Comparison of ENCODE assay signal across 8 mouse cellular contexts in genomic region chr9:83726979-83727378, GRCm38 (mm10).
DNase-seq lines count a peak whose midpoint lies in the region; ATAC-seq and TF ChIP-seq lines count a peak whose summit lies in the region.

No protein-coding gene starts in this region.

- TF ChIP-seq CTCF in lung, postnatal 0 days (IDR thresholded peaks at IDR 0.05): no peak

- H3K4me1 ChIP-seq in lung, postnatal 0 days (ENCODE audit: insufficient read depth, low read depth, low read length): no peaks in the 10 kb centered on the region
- no peaks in the 10 kb centered on the region for H3K4me1 ChIP-seq in limb, embryonic 14.5 days (ENCODE audit: control insufficient read depth, insufficient read depth, low read length)
- 0 out of 2 replicates have a peak, but pooled peaks cover 3% of the 10 kb centered on the region for H3K4me1 ChIP-seq in stomach, embryonic 15.5 days

- peak overlapping the region; percentile 48 for H3K4me2 ChIP-seq in lung, postnatal 0 days (replicated peaks; ENCODE audit: low read depth, low read length)
- H3K4me2 ChIP-seq in limb, embryonic 14.5 days (replicated peaks; ENCODE audit: low read depth, low read length, severe bottlenecking): peak overlapping the region; percentile 49
- H3K4me2 ChIP-seq in stomach, embryonic 15.5 days: peak overlapping the region; percentile 59

- H3K9ac ChIP-seq in lung, postnatal 0 days (replicated peaks; ENCODE audit: low read depth): no peak overlapping the region
- H3K9ac ChIP-seq in limb, embryonic 14.5 days (ENCODE audit: low read depth, low read length, severe bottlenecking): no peak overlapping the region
- H3K9ac ChIP-seq in stomach, embryonic 15.5 days: no peak overlapping the region

- H3K4me3 ChIP-seq in lung, postnatal 0 days (ENCODE audit: low read depth, low read length): no peak overlapping the region; the same call in 1 of the 2 replicates
- H3K4me3 ChIP-seq in limb, embryonic 14.5 days (replicated peaks; ENCODE audit: low read length): peak overlapping the region; percentile 23
- H3K4me3 ChIP-seq in stomach, embryonic 15.5 days (replicated peaks): peak overlapping the region; percentile 28

- WGBS in lung, postnatal 0 days: 36% methylated on average over 16 of the region's 16 CpGs
- WGBS in limb, embryonic 14.5 days: 47% methylated on average over 16 of the region's 16 CpGs
- WGBS in stomach, embryonic 15.5 days: 43% methylated on average over 16 of the region's 16 CpGs

- TF ChIP-seq POLR2A in limb, embryonic 14.5 days (IDR thresholded peaks at IDR 0.05; ENCODE audit: borderline replicate concordance, extremely low read depth, insufficient read depth, insufficient read length): no peak

- ATAC-seq in lung, postnatal 0 days: no peak
- 0 out of 2 replicates have a peak, but pooled peaks have one; percentile 4 for ATAC-seq in limb, embryonic 14.5 days (ENCODE audit: low FRiP score, low read depth)
- ATAC-seq in stomach, embryonic 15.5 days (ENCODE audit: insufficient read depth, low FRiP score, low read depth): no peak

- no peaks in the 10 kb centered on the region for H3K9me3 ChIP-seq in lung, postnatal 0 days (ENCODE audit: low read length)
- no peaks in the 10 kb centered on the region for H3K9me3 ChIP-seq in limb, embryonic 14.5 days (ENCODE audit: control insufficient read depth, low read length)
- H3K9me3 ChIP-seq in stomach, embryonic 15.5 days: no peaks in the 10 kb centered on the region

- no peaks in the 10 kb centered on the region for H3K36me3 ChIP-seq in lung, postnatal 0 days (ENCODE audit: insufficient read depth, low read length)
- H3K36me3 ChIP-seq in limb, embryonic 14.5 days (ENCODE audit: control insufficient read depth, insufficient read depth, low read length): no peaks in the 10 kb centered on the region
- no peaks in the 10 kb centered on the region for H3K36me3 ChIP-seq in stomach, embryonic 15.5 days

- no peak overlapping the region for H3K27ac ChIP-seq in lung, postnatal 0 days (ENCODE audit: low read length)
- H3K27ac ChIP-seq in limb, embryonic 14.5 days (replicated peaks; ENCODE audit: low read depth, low read length): no peak overlapping the region
- no peak overlapping the region for H3K27ac ChIP-seq in stomach, embryonic 15.5 days

- no peaks in the 10 kb centered on the region for H3K27me3 ChIP-seq in lung, postnatal 0 days (replicated peaks; ENCODE audit: insufficient read depth, low read length)
- no peaks in the 10 kb centered on the region for H3K27me3 ChIP-seq in limb, embryonic 14.5 days (ENCODE audit: control insufficient read depth, insufficient read depth, low read length)
- H3K27me3 ChIP-seq in stomach, embryonic 15.5 days (replicated peaks): no peaks in the 10 kb centered on the region

- DNase-seq in cerebellum, postnatal 10 days: peak; percentile 12 to 32
- no peak for DNase-seq in cerebellum, adult 8-10 months
- no peak for DNase-seq in lung, postnatal 0 days (ENCODE audit: low spot score)
- no peak for DNase-seq in lung, postnatal 36 days
- no peak for DNase-seq in limb, embryonic 14.5 days (ENCODE audit: low spot score)
- DNase-seq in left cerebral cortex, adult 18-20 months (ENCODE audit: low spot score in 2 of 2): no peak
- DNase-seq in frontal cortex, postnatal 14 days (ENCODE audit: low spot score in 2 of 2): no peak

- TF ChIP-seq EP300 in lung, postnatal 0 days (IDR thresholded peaks at IDR 0.05): no peak

Comparison
In these comparisons a context has a peak if more than half of its experiments do, and no peak if none do; other contexts are left out.
1. DNase-seq: peak in cerebellum, postnatal 10 days (2 of 2); none in cerebellum, adult 8-10 months (single experiment), lung, postnatal 0 days (single experiment), lung, postnatal 36 days (single experiment), limb, embryonic 14.5 days (single experiment), left cerebral cortex, adult 18-20 months (0 of 2) and frontal cortex, postnatal 14 days (0 of 2).
2. Peak in every context shown above with its lines, with median percentiles within 50 percentile points of each other: H3K4me2 ChIP-seq.